Mouse (Mus musculus) C2C12 (cell line): ENCODE results near the gene Paxx. TPM values are rescaled to one million over a fixed set of nuclear protein-coding genes. Genes with fewer than 3 reads are reported as not detected.

Experiments
- H3K27me3 ChIP-seq: one replicate; pipeline ENCODE4 v1.6.1; 2011; ENCODE audit not compliant: control insufficient read depth, insufficient read depth, insufficient read length
- H3K36me3 ChIP-seq: one replicate; pipeline ENCODE4 v1.6.1; 2011; ENCODE audit not compliant: control insufficient read depth, insufficient read depth
- H3K4me3 ChIP-seq: one replicate; pipeline ENCODE4 v1.5.1; 2011; ENCODE audit warnings: mild to moderate bottlenecking, control low read depth; ENCODE audit not compliant: poor library complexity, insufficient read depth, severe bottlenecking
- H3K79me2 ChIP-seq: one replicate; pipeline ENCODE4 v1.6.1; 2011; ENCODE audit not compliant: control insufficient read depth, insufficient read depth
- H3K79me3 ChIP-seq: one replicate; pipeline ENCODE4 v1.6.1; 2011; ENCODE audit warnings: low read depth, control low read depth
- H3ac ChIP-seq: one replicate; pipeline ENCODE3; 2011; ENCODE audit warnings: low read depth; ENCODE audit not compliant: control insufficient read depth, insufficient read length
- CEBPB ChIP-seq: IDR thresholded peaks from one replicate; pipeline ENCODE4 v1.6.1; 2011; ENCODE audit warnings: low read depth, mild to moderate bottlenecking, control low read depth, moderate library complexity
- CTCF ChIP-seq: IDR thresholded peaks from one replicate; pipeline ENCODE4 v1.5.1; 2011; ENCODE audit not compliant: control insufficient read depth, insufficient read depth, insufficient read length
- FOSL1 ChIP-seq: IDR thresholded peaks from one replicate; pipeline ENCODE4 v1.8.0; 2011; ENCODE audit warnings: mild to moderate bottlenecking, low read length; ENCODE audit not compliant: poor library complexity, insufficient read depth, severe bottlenecking
- MAX ChIP-seq: IDR thresholded peaks from one replicate; pipeline ENCODE4 v1.6.1; 2011; ENCODE audit warnings: mild to moderate bottlenecking, control low read depth
- MYOD1 ChIP-seq: IDR thresholded peaks from one replicate; pipeline ENCODE4 v1.6.1; 2011; ENCODE audit warnings: low read depth; ENCODE audit not compliant: control insufficient read depth, insufficient read length
- MYOG ChIP-seq: IDR thresholded peaks from one replicate; pipeline ENCODE4 v1.6.1; 2011; ENCODE audit not compliant: control insufficient read depth, insufficient read length; ENCODE audit errors: extremely low read depth
- USF1 ChIP-seq: IDR thresholded peaks from one replicate; pipeline ENCODE4 v1.6.1; 2011; ENCODE audit warnings: low read depth, mild to moderate bottlenecking, control low read depth, moderate library complexity
- long read RNA-seq, 2 experiments: library from polyadenylated mRNA; unstranded; transcript quantifications; one replicate each; pipeline ENCODE4 v2.0.0; 2019 to 2020
- polyA plus RNA-seq: library from polyadenylated mRNA; unstranded; fragments of >200 nt; fragmentation: generic; extraction: Trizol; gene quantifications from one replicate; pipeline ENCODE4 v1.2.1, GENCODE M21; 2012; ENCODE audit warnings: missing spikeins

The Paxx gene
- 12.3 TPM for polyA plus RNA-seq
- long read RNA-seq, experiment 1, transcript Paxx-204 (6 exons, 917 nt): major isoform, 5 of 22 reads
- long read RNA-seq, experiment 1, partial matches to known transcripts: 2 of 22 reads
- long read RNA-seq, experiment 1, other reads (novel, unspliced or antisense): 11 of 22 reads
- long read RNA-seq, experiment 2, partial matches to known transcripts: 1 of 6 reads
- long read RNA-seq, experiment 2, other reads (novel, unspliced or antisense): 1 of 6 reads

DNA sequence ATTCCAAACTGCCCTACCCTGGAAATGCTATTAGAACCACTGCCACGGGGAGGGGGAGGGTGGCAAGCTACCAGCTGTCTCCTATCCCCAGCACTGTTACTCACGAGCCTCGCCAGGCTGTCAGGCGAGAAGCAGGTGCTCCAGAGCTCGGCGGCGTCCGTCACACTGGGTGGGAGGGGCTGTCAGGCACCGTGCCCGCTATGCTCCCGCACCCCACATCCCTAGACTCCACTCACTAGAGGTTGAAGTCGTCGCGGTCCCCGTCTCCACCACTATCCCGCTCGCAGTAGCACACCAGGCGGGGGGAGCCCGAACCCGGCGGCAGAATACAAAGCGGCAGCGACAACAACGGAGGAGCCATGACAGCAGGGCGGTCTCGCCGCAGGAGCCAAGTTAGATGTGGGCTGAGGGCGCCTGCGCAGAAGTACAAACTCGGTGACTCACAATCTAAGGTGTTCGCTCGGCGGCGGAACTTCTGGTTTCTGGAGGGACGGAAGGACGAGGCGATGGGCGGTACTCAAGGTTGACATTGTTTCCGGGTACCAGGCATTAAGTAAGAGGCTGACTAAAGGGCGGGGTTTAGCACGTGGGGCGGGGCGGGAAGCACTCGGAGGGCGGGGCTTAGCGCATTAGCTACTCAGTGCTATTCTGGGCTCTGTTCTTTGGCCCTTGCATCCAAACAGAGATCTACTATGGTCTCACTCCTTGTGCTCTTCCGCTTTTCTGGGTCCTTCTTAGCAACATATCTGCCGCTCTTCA is at the start of gene Paxx:
TSS of gene Paxx (minus strand) at position 544 of the 759 bp plus-strand sequence.
- Histone ChIP-seq H3ac (peak within 1 kb of the TSS; percentile 50), H3K79me3 (no peaks in the 10 kb centered on the region), H3K27me3 (no peaks in the 10 kb centered on the region), H3K36me3 (no peaks in the 10 kb centered on the region), H3K79me2 (peaks cover 7% of the 10 kb centered on the region), H3K4me3 (peak within 1 kb of the TSS; percentile 54)
- TF ChIP-seq USF1 (no peak), MYOD1 (peak; percentile 80)

DNA sequence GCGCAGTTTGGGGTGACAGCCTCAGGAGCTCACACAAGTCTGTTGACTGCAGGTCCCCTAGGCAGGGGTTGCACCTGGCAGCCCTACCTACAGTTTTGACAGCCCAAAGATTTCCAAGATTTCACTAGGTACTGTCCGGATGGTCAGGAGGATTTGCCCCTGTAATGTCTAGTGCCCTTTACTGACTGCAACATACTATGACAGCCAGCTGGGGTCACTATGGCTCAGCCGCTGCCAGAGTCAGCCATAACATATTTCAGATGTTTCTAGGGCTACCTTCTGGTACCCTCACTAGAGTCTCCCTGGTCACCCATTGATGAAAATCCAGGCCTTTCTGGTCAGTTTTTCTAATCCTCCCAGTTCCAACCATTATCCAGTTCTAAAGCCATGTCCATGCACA is 49.0 kb upstream of the Paxx start:
- Histone ChIP-seq H3K79me3 (no peaks in the 10 kb centered on the region), H3K79me2 (no peaks in the 10 kb centered on the region), H3K4me3 (no peak overlapping the region), H3K36me3 (no peaks in the 10 kb centered on the region), H3ac (no peak overlapping the region), H3K27me3 (no peaks in the 10 kb centered on the region)
- TF ChIP-seq MYOG (no peak), CTCF (peak; percentile 20), MYOD1 (no peak)

DNA sequence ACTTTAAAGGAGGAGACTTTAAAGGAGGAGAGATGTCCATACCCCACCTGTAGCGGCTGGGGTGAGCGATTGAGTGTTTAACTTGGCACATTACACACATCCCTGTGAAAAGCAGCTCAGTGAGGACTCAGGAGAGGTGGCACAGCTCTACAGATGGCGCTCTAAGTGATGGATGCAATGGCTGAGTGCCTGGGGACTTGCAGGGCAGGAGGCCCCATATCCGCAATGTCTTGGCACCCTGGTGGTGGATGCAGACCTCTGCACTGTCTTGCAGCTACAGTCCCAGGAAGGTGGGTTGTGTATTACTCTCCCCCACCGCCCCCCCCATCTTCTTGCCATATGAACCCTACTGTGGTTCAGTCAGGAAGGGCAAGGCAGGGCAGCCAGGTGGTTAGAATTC is 46.1 kb upstream of the Paxx start:
- H3K4me3 ChIP-seq: no peak overlapping the region
- H3K79me3 ChIP-seq: no peaks in the 10 kb centered on the region
- H3K36me3 ChIP-seq: peaks cover 11% of the 10 kb centered on the region
- peaks cover 7% of the 10 kb centered on the region for H3K79me2 ChIP-seq
- H3K27me3 ChIP-seq: no peaks in the 10 kb centered on the region
- no peak overlapping the region for H3ac ChIP-seq
- no peak for TF ChIP-seq MAX
- TF ChIP-seq USF1: no peak
- no peak for TF ChIP-seq FOSL1
- TF ChIP-seq CTCF: peak; percentile 21
- no peak for TF ChIP-seq MYOG
- TF ChIP-seq CEBPB: no peak

DNA sequence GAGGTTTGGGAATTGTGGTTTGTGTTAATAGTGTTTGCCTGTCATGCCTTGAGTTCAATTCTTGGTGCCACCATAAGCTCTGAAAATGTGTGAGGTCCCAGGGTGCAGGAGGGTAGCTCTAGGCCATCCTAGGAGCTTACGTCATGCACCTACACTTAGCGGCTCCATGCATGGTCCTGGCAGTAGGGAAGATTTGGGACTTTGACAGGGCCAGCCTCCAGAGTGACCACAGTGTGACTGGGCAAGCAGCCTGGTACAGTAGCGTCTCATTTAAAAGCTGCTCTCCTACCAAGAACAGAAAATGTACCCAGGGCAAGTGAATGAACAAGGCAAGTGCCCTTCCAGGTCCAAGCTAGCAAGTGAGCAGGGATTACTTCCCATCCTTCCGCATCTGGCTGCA is 45.0 kb upstream of the Paxx start:
- H3K27me3 ChIP-seq: no peaks in the 10 kb centered on the region

DNA sequence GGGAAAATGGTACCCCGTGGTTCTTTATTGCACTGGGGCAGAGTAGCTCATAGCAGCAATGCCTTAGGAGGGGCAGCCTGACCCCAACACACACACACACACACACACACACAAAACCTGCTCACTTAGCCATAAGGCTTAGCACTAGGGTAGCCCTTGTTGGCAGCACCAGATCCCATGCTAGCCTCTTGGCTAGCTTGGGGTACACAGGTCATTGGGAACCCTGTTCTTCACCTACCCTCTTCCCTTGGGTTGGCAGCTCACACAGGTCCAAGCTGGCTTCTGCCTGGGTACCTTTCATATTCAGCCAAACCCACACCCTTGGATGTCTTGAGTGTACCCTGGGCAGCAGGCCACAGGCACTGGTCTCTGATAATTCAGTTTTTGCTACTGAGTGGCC is 44.1 kb upstream of the Paxx start:
- H3K79me3 ChIP-seq: peaks cover 9% of the 10 kb centered on the region
- no peak for TF ChIP-seq CTCF
- no peak for TF ChIP-seq CEBPB
- TF ChIP-seq FOSL1: no peak

More for the DNA sequence above, 45.0 kb upstream of the Paxx start:
- TF ChIP-seq USF1: no peak
- TF ChIP-seq CEBPB: no peak
- no peak for TF ChIP-seq MYOG
- no peak for TF ChIP-seq MYOD1
- no peak for TF ChIP-seq CTCF
- TF ChIP-seq FOSL1: no peak
- no peak for TF ChIP-seq MAX
- Histone ChIP-seq H3K36me3 (peaks cover 11% of the 10 kb centered on the region), H3K79me3 (peaks cover 8% of the 10 kb centered on the region), H3ac (no peak overlapping the region), H3K4me3 (no peak overlapping the region), H3K79me2 (peaks cover 18% of the 10 kb centered on the region)

DNA sequence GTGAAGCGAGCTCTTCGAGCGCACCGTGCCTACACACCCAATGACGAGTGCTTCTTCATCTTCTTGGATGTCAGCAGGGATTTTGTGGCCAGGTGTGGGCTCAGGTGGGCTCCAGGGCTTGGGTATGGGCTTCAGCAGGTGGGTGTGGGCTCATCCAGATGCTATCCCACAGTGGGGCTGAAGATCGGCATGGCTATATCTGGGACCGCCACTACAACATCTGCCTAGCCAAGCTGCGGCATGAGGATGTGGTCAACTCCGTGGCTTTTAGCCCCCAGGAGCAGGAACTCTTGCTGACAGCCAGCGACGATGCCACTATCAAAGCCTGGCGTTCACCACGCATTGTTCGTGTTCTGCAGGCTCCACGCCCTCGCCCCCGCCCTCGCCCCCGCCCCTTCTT is 43.6 kb upstream of the Paxx start:
- TF ChIP-seq CEBPB: no peak
- no peak for TF ChIP-seq USF1
- TF ChIP-seq MYOD1: no peak
- TF ChIP-seq FOSL1: no peak
- no peak for TF ChIP-seq CTCF
- TF ChIP-seq MAX: no peak
- TF ChIP-seq MYOG: no peak

More for the DNA sequence above, 44.1 kb upstream of the Paxx start:
- Histone ChIP-seq H3K36me3 (peaks cover 11% of the 10 kb centered on the region), H3K79me2 (peaks cover 19% of the 10 kb centered on the region), H3ac (no peak overlapping the region), H3K27me3 (no peaks in the 10 kb centered on the region), H3K4me3 (no peak overlapping the region)

More for the DNA sequence above, 43.6 kb upstream of the Paxx start:
- Histone ChIP-seq H3K79me3 (peaks cover 9% of the 10 kb centered on the region), H3ac (no peak overlapping the region), H3K27me3 (no peaks in the 10 kb centered on the region), H3K36me3 (peaks cover 11% of the 10 kb centered on the region), H3K79me2 (peaks cover 19% of the 10 kb centered on the region), H3K4me3 (no peak overlapping the region)
